Mouse (Mus musculus): Measurements from ENCODE around the gene Prpf8. TPM values are rescaled to one million over a fixed set of nuclear protein-coding genes. Genes with fewer than 3 reads are reported as not detected.

The Prpf8 gene
- polyA plus RNA-seq, 1 experiment from 2014 or later, result 89.5 TPM

- 93% methylated on average over 4 of the region's 4 CpGs for WGBS
- no peak for ATAC-seq (ENCODE audit: low FRiP score, low TSS enrichment)
- Histone ChIP-seq H3K27ac (replicated peaks; ENCODE audit: low read depth, low read length) (no peak overlapping the region), H3K9ac (replicated peaks; ENCODE audit: low read length) (no peak overlapping the region), H3K4me3 (replicated peaks; ENCODE audit: low read depth, low read length) (no peak overlapping the region), H3K4me1 (ENCODE audit: control insufficient read depth, insufficient read depth, low read length) (0 out of 2 replicates have a peak, but pooled peaks cover 3% of the 10 kb centered on the region), H3K27me3 (ENCODE audit: control insufficient read depth, insufficient read depth, low read length) (no peaks in the 10 kb centered on the region), H3K36me3 (ENCODE audit: control insufficient read depth, insufficient read depth, low read length) (peaks cover 13% of the 10 kb centered on the region), H3K4me2 (ENCODE audit: low read length) (no peak overlapping the region), H3K9me3 (ENCODE audit: control insufficient read depth, low read length) (no peaks in the 10 kb centered on the region)
- no peak for DNase-seq
Measured at GRCm38 (mm10) chr11:75469261-75469660, 17.4 kb upstream of the Prpf8 start.

DNA sequence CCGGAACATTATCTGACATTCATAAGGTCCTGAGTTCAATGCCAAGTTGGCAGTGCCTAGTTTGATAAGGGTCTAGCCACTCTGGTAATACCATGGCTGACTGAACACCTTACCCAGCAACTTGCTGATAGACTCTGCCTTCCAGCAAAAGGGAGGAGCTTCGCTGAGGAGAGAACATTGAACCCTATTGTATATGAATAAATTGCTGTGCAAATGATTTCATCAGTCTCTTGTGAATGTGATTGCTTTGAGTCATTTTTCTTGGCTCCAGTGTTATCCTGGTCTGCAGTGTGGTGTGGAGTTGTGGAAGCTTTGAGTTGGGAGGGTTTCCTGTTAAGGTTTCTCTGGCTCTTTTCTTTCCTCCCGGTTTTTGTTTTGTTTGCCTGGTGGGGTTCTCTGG lies 15.9 kb upstream of the Prpf8 start:
- no peaks in the 10 kb centered on the region for H3K9me3 ChIP-seq (ENCODE audit: control insufficient read depth, low read length)
- WGBS, result 85% methylated on average over 3 of the region's 3 CpGs
- H3K4me1 ChIP-seq (ENCODE audit: control insufficient read depth, insufficient read depth, low read length), result 0 out of 2 replicates have a peak, but pooled peaks cover 3% of the 10 kb centered on the region
- no peak overlapping the region for H3K4me3 ChIP-seq (replicated peaks; ENCODE audit: low read depth, low read length)
- no peak overlapping the region for H3K27ac ChIP-seq (replicated peaks; ENCODE audit: low read depth, low read length)
- DNase-seq (no peak), ATAC-seq (ENCODE audit: low FRiP score, low TSS enrichment) (no peak)
- H3K4me2 ChIP-seq (ENCODE audit: low read length), result no peak overlapping the region
- no peak overlapping the region for H3K9ac ChIP-seq (replicated peaks; ENCODE audit: low read length)
- H3K36me3 ChIP-seq (ENCODE audit: control insufficient read depth, insufficient read depth, low read length), result peaks cover 4% of the 10 kb centered on the region
- H3K27me3 ChIP-seq (ENCODE audit: control insufficient read depth, insufficient read depth, low read length), result no peaks in the 10 kb centered on the region

- ATAC-seq (ENCODE audit: low FRiP score, low TSS enrichment) (no peak), DNase-seq (no peak)
- Histone ChIP-seq H3K4me2 (ENCODE audit: low read length) (no peak overlapping the region), H3K9ac (replicated peaks; ENCODE audit: low read length) (no peak overlapping the region), H3K27ac (replicated peaks; ENCODE audit: low read depth, low read length) (no peak overlapping the region), H3K4me1 (ENCODE audit: control insufficient read depth, insufficient read depth, low read length) (0 out of 2 replicates have a peak, but pooled peaks cover 3% of the 10 kb centered on the region), H3K27me3 (ENCODE audit: control insufficient read depth, insufficient read depth, low read length) (no peaks in the 10 kb centered on the region), H3K9me3 (ENCODE audit: control insufficient read depth, low read length) (no peaks in the 10 kb centered on the region), H3K36me3 (ENCODE audit: control insufficient read depth, insufficient read depth, low read length) (no peaks in the 10 kb centered on the region), H3K4me3 (replicated peaks; ENCODE audit: low read depth, low read length) (no peak overlapping the region)
- 89% methylated on average over 11 of the region's 11 CpGs for WGBS
Measured at GRCm38 (mm10) chr11:75472469-75473081, 14.0 kb upstream of the Prpf8 start.

DNA sequence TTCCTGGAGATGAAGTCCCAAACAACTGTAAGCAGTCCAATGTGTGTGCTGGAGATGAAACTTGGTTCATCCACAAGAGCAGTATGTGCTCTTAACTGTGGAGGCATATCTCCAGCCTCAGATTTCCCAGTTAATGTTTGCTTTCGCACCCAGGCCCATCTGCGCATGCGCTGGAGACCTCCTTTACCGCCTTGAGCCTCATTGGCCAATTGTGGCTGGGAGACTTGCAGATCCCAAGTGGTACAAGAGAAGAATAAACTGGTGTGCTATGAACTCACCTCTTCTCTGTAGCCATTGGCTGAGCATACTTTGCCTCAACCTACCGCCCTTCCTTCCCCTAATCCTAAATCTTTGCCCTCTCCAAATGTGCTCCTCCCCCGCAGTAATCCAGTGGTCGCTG lies 13.2 kb upstream of the Prpf8 start:
- no peak overlapping the region for H3K4me3 ChIP-seq (replicated peaks; ENCODE audit: low read depth, low read length)
- no peaks in the 10 kb centered on the region for H3K36me3 ChIP-seq (ENCODE audit: control insufficient read depth, insufficient read depth, low read length)
- no peaks in the 10 kb centered on the region for H3K9me3 ChIP-seq (ENCODE audit: control insufficient read depth, low read length)
- DNase-seq (no peak), ATAC-seq (ENCODE audit: low FRiP score, low TSS enrichment) (no peak)
- 62% methylated on average over 7 of the region's 7 CpGs for WGBS
- H3K4me2 ChIP-seq (ENCODE audit: low read length), result no peak overlapping the region
- H3K4me1 ChIP-seq (ENCODE audit: control insufficient read depth, insufficient read depth, low read length), result no peaks in the 10 kb centered on the region
- H3K9ac ChIP-seq (replicated peaks; ENCODE audit: low read length), result no peak overlapping the region
- H3K27me3 ChIP-seq (ENCODE audit: control insufficient read depth, insufficient read depth, low read length), result no peaks in the 10 kb centered on the region
- no peak overlapping the region for H3K27ac ChIP-seq (replicated peaks; ENCODE audit: low read depth, low read length)

DNA sequence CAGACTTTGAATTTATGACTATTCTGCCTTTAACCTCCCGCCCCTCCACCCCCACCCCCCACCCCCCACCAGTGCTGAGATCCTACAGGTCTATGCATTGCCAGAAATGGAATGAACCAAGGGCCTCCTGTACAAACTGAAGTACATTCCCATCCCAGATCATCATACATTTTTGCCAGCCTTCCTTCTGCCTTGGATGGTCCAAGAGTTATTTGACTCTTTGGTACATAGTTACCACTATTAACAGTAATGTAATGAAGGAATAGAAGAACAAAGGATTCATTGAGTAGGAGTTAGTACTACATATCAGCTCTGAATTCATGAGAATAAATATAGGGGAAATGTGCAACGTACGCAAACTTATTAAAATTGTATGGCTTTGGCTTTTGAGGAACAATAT lies 424 bp upstream of the Prpf8 start:
- Histone ChIP-seq H3K27me3 (ENCODE audit: control insufficient read depth, insufficient read depth, low read length) (no peaks in the 10 kb centered on the region), H3K36me3 (ENCODE audit: control insufficient read depth, insufficient read depth, low read length) (peaks cover 26% of the 10 kb centered on the region), H3K27ac (replicated peaks; ENCODE audit: low read depth, low read length) (peak overlapping the region; percentile 37; the same call in 1 of the 2 replicates), H3K4me3 (replicated peaks; ENCODE audit: low read depth, low read length) (0 out of 2 replicates have a peak overlapping the region, but pooled peaks have one; percentile 13), H3K9me3 (ENCODE audit: control insufficient read depth, low read length) (no peaks in the 10 kb centered on the region), H3K4me2 (ENCODE audit: low read length) (peak overlapping the region; percentile 98), H3K4me1 (ENCODE audit: control insufficient read depth, insufficient read depth, low read length) (peaks cover 12% of the 10 kb centered on the region), H3K9ac (replicated peaks; ENCODE audit: low read length) (no peak overlapping the region)
- ATAC-seq (ENCODE audit: low FRiP score, low TSS enrichment) (peak; percentile 31; the same call in 1 of the 2 replicates), DNase-seq (no peak)
- WGBS, result 20% methylated on average over 3 of the region's 3 CpGs

DNA sequence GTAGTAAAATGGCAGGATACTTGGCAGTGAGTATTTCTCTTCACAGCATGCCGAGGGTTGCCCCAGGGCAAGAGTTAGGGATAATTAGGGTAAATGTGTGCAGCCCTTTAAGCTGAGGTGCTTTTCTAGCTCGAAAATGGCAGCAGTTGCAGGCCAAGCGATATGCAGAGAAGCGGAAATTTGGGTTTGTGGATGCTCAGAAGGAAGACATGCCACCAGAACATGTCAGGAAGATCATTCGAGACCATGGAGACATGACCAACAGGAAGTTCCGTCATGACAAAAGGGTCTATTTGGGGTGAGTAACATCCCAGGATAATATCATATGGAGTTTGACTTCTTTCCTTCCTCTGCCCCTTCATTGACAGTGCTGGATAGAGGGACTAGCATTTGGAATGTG lies 880 bp downstream of the Prpf8 start:
- H3K4me1 ChIP-seq (ENCODE audit: control insufficient read depth, insufficient read depth, low read length), result peaks cover 12% of the 10 kb centered on the region
- H3K36me3 ChIP-seq (ENCODE audit: control insufficient read depth, insufficient read depth, low read length), result peaks cover 39% of the 10 kb centered on the region
- DNase-seq (no peak), ATAC-seq (ENCODE audit: low FRiP score, low TSS enrichment) (no peak)
- H3K4me2 ChIP-seq (ENCODE audit: low read length), result peak overlapping the region; percentile 98
- no peak overlapping the region for H3K27ac ChIP-seq (replicated peaks; ENCODE audit: low read depth, low read length)
- peak overlapping the region; percentile 99 for H3K4me3 ChIP-seq (replicated peaks; ENCODE audit: low read depth, low read length)
- no peaks in the 10 kb centered on the region for H3K27me3 ChIP-seq (ENCODE audit: control insufficient read depth, insufficient read depth, low read length)
- peak overlapping the region; percentile 94 for H3K9ac ChIP-seq (replicated peaks; ENCODE audit: low read length)
- 51% methylated on average over 6 of the region's 6 CpGs for WGBS
- H3K9me3 ChIP-seq (ENCODE audit: control insufficient read depth, low read length), result no peaks in the 10 kb centered on the region

GRCm38 (mm10) chr11:75494296-75495049 lies 7.9 kb downstream of the Prpf8 start:
- no peak for DNase-seq
- WGBS, result 93% methylated on average over 10 of the region's 10 CpGs
- Histone ChIP-seq H3K9ac (replicated peaks; ENCODE audit: low read length) (no peak overlapping the region), H3K27ac (replicated peaks; ENCODE audit: low read depth, low read length) (no peak overlapping the region), H3K27me3 (ENCODE audit: control insufficient read depth, insufficient read depth, low read length) (no peaks in the 10 kb centered on the region), H3K36me3 (ENCODE audit: control insufficient read depth, insufficient read depth, low read length) (peaks cover 100% of the 10 kb centered on the region), H3K4me2 (ENCODE audit: low read length) (no peak overlapping the region), H3K4me3 (replicated peaks; ENCODE audit: low read depth, low read length) (no peak overlapping the region), H3K4me1 (ENCODE audit: control insufficient read depth, insufficient read depth, low read length) (no peaks in the 10 kb centered on the region), H3K9me3 (ENCODE audit: control insufficient read depth, low read length) (no peaks in the 10 kb centered on the region)
- no peak for ATAC-seq (ENCODE audit: low FRiP score, low TSS enrichment)

DNA sequence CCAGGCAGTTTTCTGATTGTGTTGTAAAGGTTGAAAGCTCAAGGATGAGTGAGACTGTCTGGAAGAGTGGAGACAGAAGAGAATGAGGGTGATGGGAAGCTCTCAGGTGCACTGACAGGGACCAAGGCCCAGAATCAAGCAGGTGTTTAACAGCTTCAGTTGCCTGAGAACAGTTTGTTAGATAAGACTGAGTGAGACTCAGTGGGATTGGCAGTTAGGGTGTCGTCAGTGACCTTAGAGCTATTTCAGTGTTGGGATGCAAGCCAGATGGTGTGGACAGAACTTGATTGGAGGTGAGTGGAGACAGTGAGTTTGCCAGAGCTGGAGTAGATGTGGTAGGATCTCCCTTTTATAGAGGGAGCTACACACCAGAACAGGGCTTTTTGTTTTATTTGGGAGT lies 11.5 kb downstream of the Prpf8 start:
- Histone ChIP-seq H3K9me3 (ENCODE audit: control insufficient read depth, low read length) (no peaks in the 10 kb centered on the region), H3K9ac (replicated peaks; ENCODE audit: low read length) (no peak overlapping the region), H3K27me3 (ENCODE audit: control insufficient read depth, insufficient read depth, low read length) (no peaks in the 10 kb centered on the region), H3K36me3 (ENCODE audit: control insufficient read depth, insufficient read depth, low read length) (peaks cover 100% of the 10 kb centered on the region), H3K27ac (replicated peaks; ENCODE audit: low read depth, low read length) (no peak overlapping the region), H3K4me3 (replicated peaks; ENCODE audit: low read depth, low read length) (no peak overlapping the region), H3K4me1 (ENCODE audit: control insufficient read depth, insufficient read depth, low read length) (no peaks in the 10 kb centered on the region), H3K4me2 (ENCODE audit: low read length) (no peak overlapping the region)
- WGBS, result 88% methylated on average over 1 of the region's 1 CpGs
- DNase-seq (no peak), ATAC-seq (ENCODE audit: low FRiP score, low TSS enrichment) (no peak)

- H3K36me3 ChIP-seq (ENCODE audit: control insufficient read depth, insufficient read depth, low read length), result peaks cover 68% of the 10 kb centered on the region
- no peak overlapping the region for H3K4me3 ChIP-seq (replicated peaks; ENCODE audit: low read depth, low read length)
- no peaks in the 10 kb centered on the region for H3K9me3 ChIP-seq (ENCODE audit: control insufficient read depth, low read length)
- DNase-seq, result no peak
- no peak overlapping the region for H3K4me2 ChIP-seq (ENCODE audit: low read length)
- WGBS, result 95% methylated on average over 4 of the region's 4 CpGs
- no peak overlapping the region for H3K9ac ChIP-seq (replicated peaks; ENCODE audit: low read length)
- no peak overlapping the region for H3K27ac ChIP-seq (replicated peaks; ENCODE audit: low read depth, low read length)
- H3K27me3 ChIP-seq (ENCODE audit: control insufficient read depth, insufficient read depth, low read length), result no peaks in the 10 kb centered on the region
- 0 out of 2 replicates have a peak, but pooled peaks cover 10% of the 10 kb centered on the region for H3K4me1 ChIP-seq (ENCODE audit: control insufficient read depth, insufficient read depth, low read length)
- no peak for ATAC-seq (ENCODE audit: low FRiP score, low TSS enrichment)
Measured at GRCm38 (mm10) chr11:75508162-75508561, 21.5 kb downstream of the Prpf8 start.
